Mouse (Mus musculus) G1E (cell line): ENCODE results near the gene Ppil6.

Experiments
- CTCF ChIP-seq: IDR thresholded peaks from 2 replicates; pipeline ENCODE4 v1.5.1; 2012; ENCODE audit warnings: low read depth, low read length, inconsistent platforms, mixed read lengths
- GATA1 ChIP-seq: IDR thresholded peaks from 2 replicates; pipeline ENCODE4 v1.6.1; 2012; ENCODE audit warnings: borderline replicate concordance, low read length, inconsistent platforms, mixed read lengths

- no peak for TF ChIP-seq GATA1
- TF ChIP-seq CTCF, result no peak
Observed at GRCm38 (mm10) chr10:41550711-41551110, 60.5 kb downstream of the Ppil6 start.
